Mouse (Mus musculus): ENCODE results near the gene Slc34a3. TPM values are rescaled to one million over a fixed set of nuclear protein-coding genes. Genes with fewer than 3 reads are reported as not detected.

Slc34a3 gene
- total and polyA plus RNA-seq, 3 experiments = 0.03 to 0.04 TPM; not detected in 1

DNA sequence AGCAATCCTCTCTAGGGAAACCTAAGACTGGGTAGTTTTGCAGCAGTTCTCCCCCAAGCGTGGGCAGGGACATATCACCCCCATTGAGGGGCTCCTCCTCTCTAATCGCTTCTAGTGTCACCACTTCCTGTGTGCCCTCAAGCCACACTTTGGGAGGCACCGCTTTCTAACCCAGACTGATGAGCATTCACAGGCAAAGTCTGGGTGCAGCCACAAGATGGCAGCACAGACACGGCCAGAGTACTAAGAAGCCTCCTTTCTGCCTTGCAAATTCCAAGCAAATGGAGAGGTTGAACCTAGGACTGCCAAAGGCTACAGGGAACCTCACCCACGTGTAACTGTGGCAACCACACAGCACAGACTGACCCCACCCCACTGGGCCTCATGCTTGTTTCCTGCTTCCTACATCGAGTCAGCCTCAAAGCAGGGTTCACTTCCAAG lies 40.8 kb downstream of the Slc34a3 start:
- Histone ChIP-seq H3K4me3 (ENCODE audit: control insufficient read depth in 1 of 2, insufficient read depth in 1 of 2, low read depth in 2 of 2, low read length in 2 of 2) (peak overlapping the region; percentile 57 to 72), H3K27me3 (ENCODE audit: control insufficient read depth in 1 of 2, insufficient read depth in 2 of 2, low read length in 2 of 2) (no peaks in the 10 kb centered on the region), H3K4me1 (ENCODE audit: control insufficient read depth in 1 of 2, insufficient read depth in 2 of 2, low read length in 2 of 2) (peaks cover 6 to 32% of the 10 kb centered on the region in 2 experiments), H3K9me3 (replicated peaks; ENCODE audit: insufficient read depth, low read length) (no peaks in the 10 kb centered on the region), H3K79me2 (ENCODE audit: control insufficient read depth, insufficient read depth, low read length, poor library complexity) (peaks cover 21% of the 10 kb centered on the region), H3K36me3 (ENCODE audit: control insufficient read depth in 1 of 2, insufficient read depth in 2 of 2, low read length in 2 of 2) (peaks cover 0 to 17% of the 10 kb centered on the region in 2 experiments; a peak in 2 of 4 replicates), H3K27ac (ENCODE audit: control insufficient read depth, low read depth, low read length) (peak overlapping the region; percentile 96), H3K9ac (ENCODE audit: control insufficient read depth, low read depth, low read length, poor library complexity, severe bottlenecking) (peak overlapping the region; percentile 87)
- peak; percentile 96 for DNase-seq (ENCODE audit: low read depth, low spot score)
- peak; percentile 69 for TF ChIP-seq ZC3H11A (IDR thresholded peaks at IDR 0.05; ENCODE audit: low read depth, low read length)
- TF ChIP-seq MYC (IDR thresholded peaks at IDR 0.05; ENCODE audit: low read depth, low read length) = peak; percentile 84
- no peak for TF ChIP-seq ZNF384 (IDR thresholded peaks at IDR 0.05; ENCODE audit: low read depth, low read length)
- TF ChIP-seq TAL1 (IDR thresholded peaks at IDR 0.05; ENCODE audit: low read length) = no peak
- TF ChIP-seq MYB (IDR thresholded peaks at IDR 0.05; ENCODE audit: low read depth, low read length) = no peak
- TF ChIP-seq NELFE (IDR thresholded peaks at IDR 0.05; ENCODE audit: low read depth, low read length) = no peak
- TF ChIP-seq USF2 (IDR thresholded peaks at IDR 0.05; ENCODE audit: borderline replicate concordance in 1 of 2, insufficient read depth in 1 of 2, low read depth in 1 of 2, low read length in 2 of 2) = no peak
- 0 out of 2 replicates have a peak, but pooled peaks have one; percentile 24 for TF ChIP-seq ETS1 (IDR thresholded peaks at IDR 0.05; ENCODE audit: low read depth, low read length)
- TF ChIP-seq EP300 (IDR thresholded peaks at IDR 0.05; ENCODE audit: low read depth in 1 of 2, low read length in 2 of 2) = peak; percentile 56 to 79
- TF ChIP-seq UBTF (IDR thresholded peaks at IDR 0.05; ENCODE audit: borderline replicate concordance, insufficient read depth, low read depth, low read length) = no peak
- no peak for TF ChIP-seq MAFK (IDR thresholded peaks at IDR 0.05; ENCODE audit: borderline replicate concordance, low read depth, low read length)
- TF ChIP-seq MXI1 (IDR thresholded peaks at IDR 0.05; ENCODE audit: low read depth, low read length) = peak; percentile 78
- TF ChIP-seq MAZ (IDR thresholded peaks at IDR 0.05; ENCODE audit: low read depth, low read length) = no peak
- peak; percentile 4 to 23; a peak in 2 of 4 replicates for TF ChIP-seq POLR2A (IDR thresholded peaks at IDR 0.05; ENCODE audit: control insufficient read depth in 1 of 2, insufficient read depth in 1 of 2, low read depth in 1 of 2, low read length in 2 of 2, poor library complexity in 1 of 2)
- TF ChIP-seq JUND (IDR thresholded peaks at IDR 0.05; ENCODE audit: low read depth, low read length) = 0 out of 2 replicates have a peak, but pooled peaks have one; percentile 33
- TF ChIP-seq ZMIZ1 (IDR thresholded peaks at IDR 0.05; ENCODE audit: low read depth, low read length) = 0 out of 2 replicates have a peak, but pooled peaks have one; percentile 8
- TF ChIP-seq POLR2AphosphoS2 (IDR thresholded peaks at IDR 0.05; ENCODE audit: low read length) = peak; percentile 60; the same call in 1 of the 2 replicates
- peak; percentile 94 for TF ChIP-seq RAD21 (IDR thresholded peaks at IDR 0.05; ENCODE audit: low read depth, low read length)
- TF ChIP-seq TBP (IDR thresholded peaks at IDR 0.05; ENCODE audit: low read depth, low read length) = peak; percentile 45; the same call in 1 of the 2 replicates
- peak; percentile 74; the same call in 1 of the 2 replicates for TF ChIP-seq MAX (IDR thresholded peaks at IDR 0.05; ENCODE audit: low read length)
- peak; percentile 57 for TF ChIP-seq HCFC1 (IDR thresholded peaks at IDR 0.05; ENCODE audit: low read depth, low read length)
- TF ChIP-seq GATA1 (IDR thresholded peaks at IDR 0.05; ENCODE audit: low read depth, low read length) = peak; percentile 59
- TF ChIP-seq SIN3A (IDR thresholded peaks at IDR 0.05; ENCODE audit: low read length) = peak; percentile 95
- TF ChIP-seq ELF1 (IDR thresholded peaks at IDR 0.05; ENCODE audit: low read depth, low read length) = peak; percentile 58; the same call in 1 of the 2 replicates
- peak; percentile 67; the same call in 1 of the 2 replicates for TF ChIP-seq RCOR1 (IDR thresholded peaks at IDR 0.05; ENCODE audit: low read depth, low read length)
- no peak for TF ChIP-seq CHD2 (IDR thresholded peaks at IDR 0.05; ENCODE audit: low read length)
- TF ChIP-seq CTCF (IDR thresholded peaks at IDR 0.05 in 2 of 3, conservative IDR thresholded peaks at IDR 0.05 in 1 of 3; ENCODE audit: control insufficient read depth in 1 of 3, insufficient read depth in 1 of 3, low read depth in 2 of 3, low read length in 3 of 3, poor library complexity in 1 of 3, severe bottlenecking in 1 of 3) = peak; percentile 93 to 99 (median 95)
- TF ChIP-seq SMC3 (IDR thresholded peaks at IDR 0.05; ENCODE audit: low read depth, low read length) = peak; percentile 87
